Mouse (Mus musculus) CH12.LX (cell line): Measurements from ENCODE around the gene Prdm2. TPM values are rescaled to one million over a fixed set of nuclear protein-coding genes. Genes with fewer than 3 reads are reported as not detected.

Experiments used
- DNase-seq: peaks from one replicate; pipeline ENCODE4 v3.0.0-alpha.2; 2013; ENCODE audit errors: extremely low read depth
- H3K27ac ChIP-seq: 2 replicates; pipeline ENCODE4 v1.5.1; 2012; ENCODE audit warnings: low read depth, mild to moderate bottlenecking, control low read depth, moderate library complexity; ENCODE audit not compliant: insufficient read depth
- H3K27me3 ChIP-seq: replicated peaks from 2 replicates; pipeline ENCODE3; 2012; ENCODE audit warnings: inconsistent platforms
- H3K36me3 ChIP-seq, 2 experiments: replicated peaks in 1 of 2; 2 replicates each; pipeline versions ENCODE3 to v1.6.1; 2012; ENCODE audit warnings: inconsistent platforms in 1 of 2, low read length in 1 of 2, mild to moderate bottlenecking in 1 of 2, mixed read lengths in 1 of 2, moderate library complexity in 1 of 2; ENCODE audit not compliant: control insufficient read depth in 1 of 2, insufficient read depth in 1 of 2
- H3K4me1 ChIP-seq, 2 experiments: 2 replicates each; pipeline ENCODE4 v1.6.1; 2012; ENCODE audit warnings: inconsistent platforms in 1 of 2, moderate library complexity in 1 of 2; ENCODE audit not compliant: insufficient read depth in 2 of 2, control insufficient read depth in 1 of 2
- H3K4me2 ChIP-seq: 2 replicates; pipeline ENCODE4 v1.6.1; 2012; ENCODE audit warnings: low read depth, mild to moderate bottlenecking, control low read depth; ENCODE audit not compliant: poor library complexity, insufficient read depth, severe bottlenecking
- H3K4me3 ChIP-seq, 3 experiments: fragments of 150-350 bp in 1 of 3; sonication (generic) in 1 of 3; replicated peaks in 1 of 3; 2 replicates each; pipeline versions ENCODE3 to v1.5.1; 2011 to 2012; ENCODE audit warnings: low read depth in 2 of 3, low read length in 2 of 3, mild to moderate bottlenecking in 2 of 3, moderate library complexity in 2 of 3, control low read depth in 1 of 3, improper control_type of control experiment in 1 of 3, inconsistent platforms in 1 of 3, mixed read lengths in 1 of 3; ENCODE audit not compliant: poor library complexity in 1 of 3
- H3K79me2 ChIP-seq: replicated peaks from 2 replicates; pipeline ENCODE4 v1.6.1; 2012; ENCODE audit warnings: mild to moderate bottlenecking, moderate library complexity; ENCODE audit not compliant: control insufficient read depth, poor library complexity, insufficient read depth, severe bottlenecking; ENCODE audit errors: extremely low read depth
- H3K9ac ChIP-seq: 2 replicates; pipeline ENCODE4 v1.6.1; 2012; ENCODE audit warnings: low read depth, mild to moderate bottlenecking, control low read depth, moderate library complexity; ENCODE audit not compliant: insufficient read depth
- H3K9me3 ChIP-seq: replicated peaks from 2 replicates; pipeline ENCODE3; 2012; ENCODE audit warnings: low read length, inconsistent platforms, mixed read lengths
- BHLHE40 ChIP-seq: IDR thresholded peaks from 2 replicates; pipeline ENCODE4 v1.6.1; 2011; ENCODE audit warnings: mild to moderate bottlenecking, low read depth, low read length, improper control_type of control experiment
- CHD1 ChIP-seq: IDR thresholded peaks from 2 replicates; pipeline ENCODE4 v1.6.1; 2012; ENCODE audit warnings: low read depth, low read length, improper control_type of control experiment, inconsistent platforms
- CHD2 ChIP-seq: IDR thresholded peaks from 2 replicates; pipeline ENCODE4 v1.6.1; 2011; ENCODE audit warnings: low read length, improper control_type of control experiment
- CTCF ChIP-seq, 2 experiments: IDR thresholded peaks in 1 of 2; conservative IDR thresholded peaks in 1 of 2; 2 replicates each; pipeline ENCODE4 v1.5.1; 2011 to 2012; ENCODE audit warnings: low read depth in 2 of 2, low read length in 2 of 2, improper control_type of control experiment in 1 of 2, inconsistent platforms in 1 of 2, mild to moderate bottlenecking in 1 of 2, moderate library complexity in 1 of 2
- ELF1 ChIP-seq: IDR thresholded peaks from 2 replicates; pipeline ENCODE4 v1.6.1; 2014; ENCODE audit warnings: low read depth, mild to moderate bottlenecking, inconsistent platforms, low read length, improper control_type of control experiment
- EP300 ChIP-seq: IDR thresholded peaks from 2 replicates; pipeline ENCODE4 v1.6.1; 2011; ENCODE audit warnings: low read length, improper control_type of control experiment
- ETS1 ChIP-seq: conservative IDR thresholded peaks from 2 replicates; pipeline ENCODE4 v1.6.1; 2012; ENCODE audit warnings: low read depth, mild to moderate bottlenecking, inconsistent platforms, low read length, improper control_type of control experiment, moderate library complexity
- HCFC1 ChIP-seq: IDR thresholded peaks from 2 replicates; pipeline ENCODE4 v1.6.1; 2012; ENCODE audit warnings: low read depth, mild to moderate bottlenecking, inconsistent platforms, low read length, improper control_type of control experiment
- IRF4 ChIP-seq: IDR thresholded peaks from 2 replicates; pipeline ENCODE4 v1.6.1; 2014; ENCODE audit warnings: low read depth, mild to moderate bottlenecking, inconsistent platforms, low read length, improper control_type of control experiment
- KAT2A ChIP-seq: IDR thresholded peaks from 2 replicates; pipeline ENCODE4 v1.6.1; 2012; ENCODE audit warnings: low read length, improper control_type of control experiment, inconsistent platforms; ENCODE audit not compliant: insufficient replicate concordance
- MAFK ChIP-seq: IDR thresholded peaks from 2 replicates; pipeline ENCODE4 v1.6.1; 2011; ENCODE audit warnings: low read length, improper control_type of control experiment; ENCODE audit not compliant: insufficient replicate concordance
- MAX ChIP-seq: IDR thresholded peaks from 2 replicates; pipeline ENCODE4 v1.6.1; 2011; ENCODE audit warnings: low read length, improper control_type of control experiment
- MAZ ChIP-seq: IDR thresholded peaks from 2 replicates; pipeline ENCODE4 v1.6.1; 2012; ENCODE audit warnings: low read depth, mild to moderate bottlenecking, inconsistent platforms, low read length, improper control_type of control experiment, moderate library complexity
- MXI1 ChIP-seq: IDR thresholded peaks from 2 replicates; pipeline ENCODE4 v1.6.1; 2011; ENCODE audit warnings: mild to moderate bottlenecking, low read depth, low read length, improper control_type of control experiment
- NELFE ChIP-seq: IDR thresholded peaks from 2 replicates; pipeline ENCODE4 v1.6.1; 2011; ENCODE audit warnings: low read depth, low read length, improper control_type of control experiment
- NRF1 ChIP-seq: IDR thresholded peaks from 2 replicates; pipeline ENCODE4 v1.6.1; 2014; ENCODE audit warnings: low read depth, mild to moderate bottlenecking, inconsistent platforms, low read length, improper control_type of control experiment, moderate library complexity
- PAX5 ChIP-seq: IDR thresholded peaks from 2 replicates; pipeline ENCODE4 v1.6.1; 2012; ENCODE audit warnings: low read length, inconsistent platforms, mixed read lengths
- POLR2A ChIP-seq: IDR thresholded peaks from 2 replicates; pipeline ENCODE4 v1.6.1; 2011; ENCODE audit warnings: low read depth, mild to moderate bottlenecking, improper control_type of control experiment, low read length
- POLR2AphosphoS2 ChIP-seq: IDR thresholded peaks from 2 replicates; pipeline ENCODE4 v1.6.1; 2011; ENCODE audit warnings: low read depth, low read length, improper control_type of control experiment
- RAD21 ChIP-seq: IDR thresholded peaks from 2 replicates; pipeline ENCODE4 v1.6.1; 2011; ENCODE audit warnings: low read depth, mild to moderate bottlenecking, low read length, improper control_type of control experiment, moderate library complexity
- SMC3 ChIP-seq: IDR thresholded peaks from 2 replicates; pipeline ENCODE4 v1.6.1; 2011; ENCODE audit warnings: low read depth, low read length, improper control_type of control experiment
- TBP ChIP-seq: conservative IDR thresholded peaks from 2 replicates; pipeline ENCODE4 v1.6.1; 2011; ENCODE audit warnings: low read depth, low read length, improper control_type of control experiment
- TCF12 ChIP-seq: IDR thresholded peaks from 2 replicates; pipeline ENCODE4 v1.6.1; 2014; ENCODE audit warnings: low read depth, mild to moderate bottlenecking, inconsistent platforms, low read length, improper control_type of control experiment
- ZC3H11A ChIP-seq: IDR thresholded peaks from 2 replicates; pipeline ENCODE4 v1.6.1; 2012; ENCODE audit warnings: low read depth, mild to moderate bottlenecking, inconsistent platforms, low read length, improper control_type of control experiment
- ZMIZ1 ChIP-seq: IDR thresholded peaks from 2 replicates; pipeline ENCODE4 v1.6.1; 2012; ENCODE audit warnings: low read depth, mild to moderate bottlenecking, inconsistent platforms, low read length, improper control_type of control experiment
- dilution Hi-C: fragments of 300-500 bp; cut with MboI; formaldehyde crosslinking; loops from 2 replicates; pipeline ENCODE4 v1.14.3; 2020; ENCODE audit warnings: low sequenced_read_pairs; ENCODE audit not compliant: extremely low pct_unique_long_range_greater_than_20kb, extremely low pct_ligation_motif_present
- in situ Hi-C: fragments of 300-500 bp; cut with MboI; formaldehyde crosslinking; loops from 3 replicates; pipeline ENCODE4 v1.14.3; 2019; ENCODE audit warnings: low sequenced_read_pairs, low pct_ligation_motif_present, low pct_unique_long_range_greater_than_20kb, mixed read lengths
- polyA plus RNA-seq: library from polyadenylated mRNA; unstranded; fragments of >175 nt; gene quantifications from 2 replicates; pipeline ENCODE4 v1.2.1, GENCODE M21; 2012; ENCODE audit warnings: low read depth; ENCODE audit not compliant: insufficient read length
- total RNA-seq, 2 experiments: library from RNA; depleted of rRNA; stranded (reverse); fragments of 300-350 nt in 1 of 2; fragments of >200 nt in 1 of 2; gene quantifications; 2 replicates each; pipeline ENCODE4 v1.2.3; 2012 to 2014

The Prdm2 gene
- total and polyA plus RNA-seq, 3 experiments = 3.8 to 16.1 (median 7.1) TPM

DNA sequence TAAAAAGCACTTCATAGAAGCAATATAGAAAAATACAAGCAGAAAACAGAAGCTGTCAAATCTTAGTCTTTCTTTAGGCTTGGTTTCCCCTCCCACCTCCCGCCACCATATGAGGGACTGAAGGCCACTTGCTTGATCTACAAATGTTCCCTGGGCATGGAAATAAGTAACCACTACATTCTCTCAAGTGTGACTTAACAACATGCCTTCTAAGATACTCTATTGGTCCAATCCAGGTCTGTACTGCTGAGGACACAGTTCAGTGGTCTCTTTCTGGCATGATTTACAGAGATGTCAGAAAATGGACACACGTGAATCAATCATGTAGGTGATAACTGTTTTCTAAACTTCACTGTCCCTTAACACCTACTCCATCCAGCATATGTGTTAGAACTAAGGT, 42.5 kb downstream of the Prdm2 start:
- no peak overlapping the region for H3K4me2 ChIP-seq
- H3K36me3 ChIP-seq = peaks cover 32 to 56% of the 10 kb centered on the region in 2 experiments
- peaks cover 2 to 24% of the 10 kb centered on the region in 2 experiments; a peak in 3 of 4 replicates for H3K4me1 ChIP-seq
- in situ Hi-C loops (no loop called here), dilution Hi-C loops (no loop called here)
- H3K79me2 ChIP-seq = 0 out of 2 replicates have a peak, but pooled peaks cover 2% of the 10 kb centered on the region
- no peaks in the 10 kb centered on the region for H3K27me3 ChIP-seq
- H3K9me3 ChIP-seq = no peaks in the 10 kb centered on the region
- H3K9ac ChIP-seq = no peak overlapping the region
- no peak overlapping the region for H3K4me3 ChIP-seq
- H3K27ac ChIP-seq = no peak overlapping the region
- DNase-seq = no peak
- TF ChIP-seq POLR2AphosphoS2 (no peak), MAZ (no peak), POLR2A (no peak), CHD2 (no peak), ZMIZ1 (no peak)
- TF ChIP-seq, all 38 proteins: peak for 0

DNA sequence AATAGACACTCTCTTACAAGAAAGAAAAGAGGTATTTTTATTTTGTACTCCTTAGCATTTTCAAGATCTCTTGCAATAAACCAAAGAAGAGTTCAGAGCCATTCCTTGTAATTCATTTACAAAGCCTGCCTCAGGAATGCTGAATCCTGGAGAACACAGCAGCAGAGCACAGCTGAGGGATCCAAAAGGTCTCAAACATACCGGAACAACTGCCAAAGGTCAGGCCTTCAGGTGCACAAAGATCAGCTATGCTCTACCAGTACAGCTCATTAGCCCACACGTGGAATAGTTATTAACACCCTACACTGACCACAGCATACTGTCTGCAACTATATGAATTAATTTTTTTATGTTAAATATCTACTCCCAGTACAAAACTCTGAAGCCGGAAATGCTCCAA, 44.7 kb downstream of the Prdm2 start:
- in situ Hi-C loops = no loop called here
- H3K36me3 ChIP-seq = peaks cover 37 to 58% of the 10 kb centered on the region in 2 experiments

DNA sequence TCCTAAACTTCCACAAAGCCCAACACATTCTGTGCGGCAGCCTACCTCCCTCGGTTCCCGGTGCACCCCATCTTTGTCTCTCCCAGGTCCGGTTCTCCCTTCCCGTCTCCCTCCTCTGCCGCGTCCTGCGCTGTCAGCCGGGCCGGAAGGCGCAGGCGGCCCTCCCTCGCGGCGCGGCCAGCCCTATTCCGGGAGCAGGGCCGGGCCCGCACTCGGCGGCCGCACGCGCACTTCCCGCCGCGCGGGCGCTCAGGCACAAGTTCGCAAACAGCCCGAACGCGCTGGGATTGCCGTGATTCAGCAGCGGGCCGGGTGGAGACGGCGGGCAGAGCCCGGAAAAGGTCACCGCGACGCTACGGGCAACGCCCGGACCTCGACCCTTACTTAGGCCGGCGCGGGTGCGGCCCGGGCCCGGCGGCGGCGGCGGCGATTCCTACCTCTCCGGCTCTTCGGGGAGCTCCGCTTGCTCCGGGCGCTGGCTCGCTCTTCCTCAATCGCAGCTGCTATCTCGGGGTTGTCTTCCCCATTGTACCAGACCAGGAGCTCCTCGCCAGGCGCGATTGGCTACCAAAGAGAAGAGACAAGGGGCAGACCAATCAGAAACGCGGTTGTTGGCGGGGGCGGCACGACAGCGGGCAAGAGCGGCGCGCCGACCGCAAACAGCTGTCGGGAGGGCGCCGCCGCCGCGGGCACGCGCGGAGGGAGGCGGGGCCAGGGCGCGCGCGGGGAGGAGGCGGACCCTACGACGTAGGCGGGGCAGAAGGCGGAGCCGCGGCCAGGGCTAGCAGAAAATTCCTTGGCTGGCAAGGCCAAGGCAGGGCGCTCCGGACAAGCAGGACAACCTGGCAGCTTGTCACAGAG, 50.9 kb downstream of the Prdm2 start:
- Histone ChIP-seq H3K36me3 (peaks cover 31 to 49% of the 10 kb centered on the region in 2 experiments), H3K27ac (peak overlapping the region; percentile 79), H3K9ac (peak overlapping the region; percentile 93), H3K79me2 (peaks cover 43% of the 10 kb centered on the region), H3K9me3 (no peaks in the 10 kb centered on the region), H3K4me3 (peak overlapping the region; percentile 79 to 91 (median 84)), H3K4me1 (peaks cover 5 to 50% of the 10 kb centered on the region in 2 experiments), H3K4me2 (peak overlapping the region; percentile 80), H3K27me3 (no peaks in the 10 kb centered on the region)
- DNase-seq = peak; percentile 96
- in situ Hi-C loops (loop anchor here (5.0 kb wide), 1 partner anchor 40 kb away; no protein-coding TSS in a partner anchor), dilution Hi-C loops (no loop called here)
- TF ChIP-seq CHD1 (no peak), ZC3H11A (no peak), HCFC1 (peak; percentile 72), ETS1 (peak; percentile 25; the same call in 1 of the 2 replicates), CTCF (conservative IDR thresholded peaks at IDR 0.05 in 1 of 2, IDR thresholded peaks at IDR 0.05 in 1 of 2; ENCODE audit: low read depth in 2 of 2, low read length in 2 of 2) (no peak), ELF1 (peak; percentile 77), CHD2 (peak; percentile 63), NELFE (peak; percentile 80), MXI1 (peak; percentile 51; the same call in 1 of the 2 replicates), BHLHE40 (no peak), TBP (peak; percentile 75), TCF12 (peak; percentile 62), KAT2A (0 out of 2 replicates have a peak, but pooled peaks have one; percentile 17), NRF1 (peak; percentile 56; the same call in 1 of the 2 replicates), ZMIZ1 (peak; percentile 74), IRF4 (no peak; the same call in 1 of the 2 replicates)

More for the DNA sequence above, 44.7 kb downstream of the Prdm2 start:
- DNase-seq = no peak
- Histone ChIP-seq H3K79me2 (no peaks in the 10 kb centered on the region; the same call in 1 of the 2 replicates), H3K4me3 (no peak overlapping the region), H3K27me3 (no peaks in the 10 kb centered on the region), H3K27ac (no peak overlapping the region), H3K4me1 (peaks cover 0 to 27% of the 10 kb centered on the region in 2 experiments; a peak in 3 of 4 replicates), H3K4me2 (no peak overlapping the region), H3K9me3 (no peaks in the 10 kb centered on the region), H3K9ac (no peak overlapping the region)
- dilution Hi-C loops = no loop called here
- TF ChIP-seq RAD21 (no peak), KAT2A (no peak), ELF1 (no peak), CHD2 (no peak), SMC3 (no peak), TBP (no peak), TCF12 (no peak), MAX (no peak), PAX5 (no peak), CHD1 (no peak), EP300 (no peak), NELFE (no peak), BHLHE40 (no peak), MAFK (no peak)
